Mouse (Mus musculus): Measurements from ENCODE around the gene Stra6. TPM values are rescaled to one million over a fixed set of nuclear protein-coding genes. Genes with fewer than 3 reads are reported as not detected.

Gene Stra6
- polyA plus RNA-seq, 1 experiment from 2014 or later, result 59.9 TPM

DNA sequence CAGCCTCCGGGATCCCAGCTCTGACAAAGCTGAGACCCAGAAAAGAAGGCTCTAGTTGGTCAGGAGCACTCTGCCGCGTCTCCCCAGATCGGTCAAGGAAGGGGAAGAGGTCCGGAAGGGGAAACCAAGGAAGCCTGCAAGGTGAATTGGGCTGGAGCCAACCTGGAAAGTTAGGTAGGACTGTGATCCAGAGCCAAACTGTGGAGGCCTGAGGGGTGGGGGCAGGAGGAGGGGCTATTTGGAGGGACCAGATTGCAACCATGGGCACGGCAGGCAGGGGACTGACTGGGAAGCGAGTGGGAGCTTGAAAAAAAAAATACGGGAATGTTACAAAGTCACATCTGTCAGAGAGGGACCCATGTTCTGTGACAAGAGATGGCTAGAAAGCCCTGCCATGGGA is 65.9 kb downstream of the Stra6 start:
- Histone ChIP-seq H3K4me3 (peak overlapping the region; percentile 49), H3K27me3 (ENCODE audit: low read depth, poor library complexity, severe bottlenecking) (peaks cover 35% of the 10 kb centered on the region), H3K9me3 (replicated peaks) (no peaks in the 10 kb centered on the region), H3K36me3 (no peaks in the 10 kb centered on the region), H3K27ac (peak overlapping the region; percentile 93), H3K4me1 (peaks cover 95% of the 10 kb centered on the region)
- WGBS, result 7% methylated on average over 8 of the region's 8 CpGs
- no peak for DNase-seq (ENCODE audit: low spot score)

DNA sequence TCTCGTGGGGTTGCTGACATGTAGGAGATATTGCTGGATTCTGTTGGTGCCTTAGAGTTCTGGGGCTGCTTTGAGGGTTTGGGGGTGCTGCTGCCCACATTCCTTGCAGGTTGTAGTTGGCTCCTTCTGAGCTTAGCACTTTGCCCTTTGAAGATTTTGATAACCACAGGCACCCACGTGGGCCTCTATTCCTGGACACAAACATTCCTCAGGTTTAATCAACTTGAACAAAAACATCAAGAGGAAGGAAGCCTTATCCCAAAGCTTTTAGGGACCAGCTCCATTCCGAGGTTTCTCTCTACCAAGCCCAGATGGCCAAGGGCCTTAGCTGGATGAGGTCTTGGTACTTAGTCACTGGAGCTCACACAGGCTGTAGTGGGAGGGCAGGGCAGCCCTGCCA is 67.3 kb downstream of the Stra6 start:
- WGBS, result 57% methylated on average over 3 of the region's 3 CpGs
- Histone ChIP-seq H3K27ac (peak overlapping the region; percentile 93), H3K27me3 (ENCODE audit: low read depth, poor library complexity, severe bottlenecking) (peaks cover 35% of the 10 kb centered on the region), H3K4me3 (peak overlapping the region; percentile 49; the same call in 1 of the 2 replicates), H3K36me3 (no peaks in the 10 kb centered on the region), H3K9me3 (replicated peaks) (no peaks in the 10 kb centered on the region), H3K4me1 (peaks cover 95% of the 10 kb centered on the region)
- no peak for DNase-seq (ENCODE audit: low spot score)

DNA sequence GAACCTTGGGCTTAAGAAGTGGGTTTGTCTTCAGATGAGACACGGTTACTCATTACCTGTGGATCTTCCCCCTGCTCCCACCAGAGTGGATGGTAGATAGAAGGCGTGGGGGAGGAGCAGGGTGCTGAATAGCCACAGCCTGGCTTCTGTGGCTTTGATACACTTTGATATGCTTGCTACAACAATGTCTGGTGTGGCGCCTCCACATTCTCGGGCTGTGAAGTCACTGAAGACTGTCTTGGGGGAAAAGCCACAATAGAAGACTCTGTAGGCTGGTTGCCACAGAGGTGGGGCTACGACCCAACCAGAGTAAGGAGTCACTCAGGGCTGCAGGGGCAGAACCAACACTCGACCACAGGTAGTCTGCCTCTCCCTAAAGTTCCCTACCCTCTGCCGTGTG is 68.1 kb downstream of the Stra6 start:
- peaks cover 38% of the 10 kb centered on the region for H3K27me3 ChIP-seq (ENCODE audit: low read depth, poor library complexity, severe bottlenecking)

DNA sequence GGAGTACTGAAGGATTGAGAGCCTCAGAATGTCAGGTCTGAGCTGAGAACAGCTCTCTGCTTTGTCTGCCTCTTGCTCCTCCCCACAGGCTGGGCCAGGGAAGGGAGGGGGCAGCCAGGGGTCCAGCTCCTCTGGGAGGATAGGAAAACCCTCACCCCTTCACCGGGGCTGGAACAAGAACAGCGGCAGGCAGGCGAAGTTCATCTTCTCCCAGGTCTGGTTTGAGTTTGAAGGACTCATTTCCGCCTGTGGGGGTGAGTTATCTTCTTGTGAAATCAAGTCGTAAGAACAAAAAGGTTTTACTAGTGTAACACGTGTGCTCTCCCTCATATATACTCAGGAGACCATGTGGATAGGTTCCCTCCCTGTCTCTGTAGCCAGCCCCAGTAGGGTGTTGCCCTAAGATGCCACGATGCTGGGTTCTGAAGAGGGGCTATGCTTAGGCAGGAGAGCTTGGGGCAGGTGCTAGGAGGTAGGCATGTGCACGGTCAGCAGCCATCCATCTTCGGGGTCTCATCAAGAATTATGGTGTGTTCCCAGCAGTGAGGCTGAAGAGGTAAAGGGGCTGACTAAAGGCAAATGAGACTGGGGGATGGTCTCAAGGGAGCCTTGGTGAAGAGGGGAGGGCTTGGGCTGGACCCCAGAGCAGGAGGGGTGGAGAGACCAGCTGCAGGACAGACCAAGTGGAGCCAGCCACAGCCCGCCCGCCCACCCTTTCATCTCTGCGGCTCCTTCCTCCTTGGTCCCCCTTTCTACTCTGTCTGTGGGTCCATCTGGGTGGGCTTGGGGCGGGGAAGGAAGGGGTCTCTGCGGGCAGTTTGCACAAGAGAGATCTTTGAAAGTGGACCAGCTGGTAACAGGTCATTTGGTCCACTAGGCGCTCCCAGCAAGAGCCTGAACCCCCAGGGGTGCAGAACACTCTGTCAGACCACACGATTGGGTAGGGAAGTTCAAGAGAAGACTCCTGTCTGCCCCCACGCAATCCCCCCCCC is 70.6 kb downstream of the Stra6 start:
- H3K4me1 ChIP-seq, result peaks cover 90% of the 10 kb centered on the region
- H3K9me3 ChIP-seq (replicated peaks), result no peaks in the 10 kb centered on the region
- H3K4me3 ChIP-seq, result peak overlapping the region; percentile 37
- H3K27ac ChIP-seq, result peak overlapping the region; percentile 87
- H3K36me3 ChIP-seq, result peaks cover 25% of the 10 kb centered on the region
- DNase-seq (ENCODE audit: low spot score), result peak; percentile 78
- peaks cover 46% of the 10 kb centered on the region for H3K27me3 ChIP-seq (ENCODE audit: low read depth, poor library complexity, severe bottlenecking)
- 4% methylated on average over 17 of the region's 17 CpGs for WGBS

More for the DNA sequence above, 68.1 kb downstream of the Stra6 start:
- H3K9me3 ChIP-seq (replicated peaks), result no peaks in the 10 kb centered on the region
- whole genome bisulfite sequencing, result 83% methylated on average over 7 of the region's 7 CpGs
- peaks cover 98% of the 10 kb centered on the region for H3K4me1 ChIP-seq
- H3K36me3 ChIP-seq, result 0 out of 2 replicates have a peak, but pooled peaks cover 2% of the 10 kb centered on the region
- H3K4me3 ChIP-seq, result no peak overlapping the region
- H3K27ac ChIP-seq, result peak overlapping the region; percentile 93
- DNase-seq (ENCODE audit: low spot score), result no peak

DNA sequence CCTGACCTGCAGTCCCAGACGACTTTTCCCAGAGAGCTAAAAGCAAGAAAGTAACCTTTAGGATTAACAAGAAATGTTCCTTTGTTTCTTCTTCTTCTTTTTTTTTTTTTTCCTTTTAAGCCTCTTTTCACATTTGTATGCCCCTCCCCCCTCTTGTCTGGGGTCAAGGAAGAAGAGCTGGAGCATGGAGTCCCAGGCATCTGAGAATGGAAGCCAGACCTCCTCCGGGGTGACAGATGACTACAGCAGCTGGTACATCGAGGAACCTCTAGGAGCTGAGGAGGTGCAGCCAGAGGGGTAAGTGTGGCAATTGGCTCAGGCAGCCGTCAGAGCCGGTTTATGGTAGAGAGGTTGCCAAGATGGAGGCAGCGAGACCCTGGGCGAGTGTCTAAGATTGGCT is 71.3 kb downstream of the Stra6 start:
- H3K4me3 ChIP-seq, result peak overlapping the region; percentile 37

DNA sequence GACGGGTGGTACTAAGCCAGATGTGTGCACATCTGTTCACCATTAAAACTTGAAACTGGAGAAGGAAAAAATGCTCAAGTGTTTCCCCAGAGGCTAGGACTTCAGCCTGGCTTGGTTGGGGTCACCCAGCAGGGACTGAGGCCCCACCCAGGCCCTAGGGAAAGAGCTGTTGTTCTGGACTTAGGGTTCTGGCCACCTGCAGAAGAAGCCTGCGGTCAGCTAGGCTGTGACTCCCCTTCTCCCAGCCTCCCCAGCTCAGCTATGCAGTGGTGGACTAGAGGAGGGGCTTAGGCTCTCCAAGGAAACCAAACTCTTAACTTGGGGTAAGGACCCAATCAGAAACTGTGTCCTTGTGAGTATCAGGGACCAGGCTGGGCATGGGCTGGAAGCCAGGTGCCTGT is 72.3 kb downstream of the Stra6 start:
- Histone ChIP-seq H3K9me3 (replicated peaks) (no peaks in the 10 kb centered on the region), H3K36me3 (peaks cover 42% of the 10 kb centered on the region), H3K4me3 (peak overlapping the region; percentile 37), H3K4me1 (peaks cover 85% of the 10 kb centered on the region), H3K27me3 (ENCODE audit: low read depth, poor library complexity, severe bottlenecking) (peaks cover 28% of the 10 kb centered on the region; the same call in 1 of the 2 replicates), H3K27ac (peak overlapping the region; percentile 87)
- peak; percentile 63 for DNase-seq (ENCODE audit: low spot score)
- 20% methylated on average over 2 of the region's 2 CpGs for WGBS

More for the DNA sequence above, 71.3 kb downstream of the Stra6 start:
- H3K27me3 ChIP-seq (ENCODE audit: low read depth, poor library complexity, severe bottlenecking), result peaks cover 38% of the 10 kb centered on the region
- H3K36me3 ChIP-seq, result peaks cover 32% of the 10 kb centered on the region
- DNase-seq (ENCODE audit: low spot score), result no peak
- H3K4me1 ChIP-seq, result peaks cover 89% of the 10 kb centered on the region
- no peaks in the 10 kb centered on the region for H3K9me3 ChIP-seq (replicated peaks)
- peak overlapping the region; percentile 87 for H3K27ac ChIP-seq
- WGBS, result 14% methylated on average over 7 of the region's 7 CpGs

DNA sequence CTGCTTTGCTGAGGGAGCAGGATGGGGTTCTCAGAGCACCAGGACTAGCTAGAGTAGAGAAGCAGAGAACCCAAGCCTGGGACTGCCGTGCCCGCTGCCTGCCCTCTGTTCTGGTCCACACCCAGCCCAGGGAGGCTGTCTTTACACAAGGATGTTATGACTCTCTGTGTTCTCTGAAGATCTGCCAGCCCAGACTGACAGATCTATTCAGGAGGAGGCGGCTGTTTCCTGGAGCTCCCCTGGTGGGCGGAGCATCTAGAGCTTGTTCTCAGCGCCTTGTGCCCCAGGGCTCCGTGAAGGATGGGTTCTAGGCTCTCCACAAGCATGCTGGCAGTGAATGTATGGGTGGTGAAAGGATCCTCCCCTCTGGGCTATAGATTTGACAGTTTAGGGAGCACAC is 76.4 kb downstream of the Stra6 start:
- Histone ChIP-seq H3K36me3 (peaks cover 71% of the 10 kb centered on the region), H3K27me3 (ENCODE audit: low read depth, poor library complexity, severe bottlenecking) (peaks cover 11% of the 10 kb centered on the region; the same call in 1 of the 2 replicates), H3K4me1 (peaks cover 69% of the 10 kb centered on the region), H3K4me3 (no peak overlapping the region), H3K9me3 (replicated peaks) (no peaks in the 10 kb centered on the region), H3K27ac (no peak overlapping the region)
- DNase-seq (ENCODE audit: low spot score), result no peak
- WGBS, result 53% methylated on average over 6 of the region's 6 CpGs

DNA sequence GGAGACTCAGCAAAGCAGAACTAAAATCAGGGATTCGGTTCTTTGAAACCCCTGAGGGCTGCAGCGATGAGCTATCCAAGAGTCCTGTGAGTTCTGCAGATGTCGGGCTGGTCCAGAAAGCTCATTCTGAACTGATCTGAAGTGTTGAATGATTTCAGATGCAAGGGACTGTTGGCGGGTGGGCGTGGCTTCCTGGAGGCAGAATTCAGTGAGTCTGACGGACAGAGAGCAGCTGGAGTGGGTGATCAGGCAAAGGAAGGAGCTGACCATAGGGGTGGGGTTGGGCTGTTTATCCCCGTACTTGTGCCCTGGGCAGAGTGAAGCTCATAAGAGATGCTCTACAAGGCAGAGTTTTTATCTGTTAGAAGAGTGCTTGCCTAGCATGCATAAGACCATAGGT is 79.8 kb downstream of the Stra6 start:
- WGBS, result 43% methylated on average over 7 of the region's 7 CpGs
- H3K36me3 ChIP-seq, result peaks cover 87% of the 10 kb centered on the region
- H3K9me3 ChIP-seq (replicated peaks), result no peaks in the 10 kb centered on the region
- peaks cover 61% of the 10 kb centered on the region for H3K4me1 ChIP-seq
- no peak overlapping the region for H3K4me3 ChIP-seq
- no peak overlapping the region for H3K27ac ChIP-seq
- no peaks in the 10 kb centered on the region for H3K27me3 ChIP-seq (ENCODE audit: low read depth, poor library complexity, severe bottlenecking)
- no peak for DNase-seq (ENCODE audit: low spot score)

DNA sequence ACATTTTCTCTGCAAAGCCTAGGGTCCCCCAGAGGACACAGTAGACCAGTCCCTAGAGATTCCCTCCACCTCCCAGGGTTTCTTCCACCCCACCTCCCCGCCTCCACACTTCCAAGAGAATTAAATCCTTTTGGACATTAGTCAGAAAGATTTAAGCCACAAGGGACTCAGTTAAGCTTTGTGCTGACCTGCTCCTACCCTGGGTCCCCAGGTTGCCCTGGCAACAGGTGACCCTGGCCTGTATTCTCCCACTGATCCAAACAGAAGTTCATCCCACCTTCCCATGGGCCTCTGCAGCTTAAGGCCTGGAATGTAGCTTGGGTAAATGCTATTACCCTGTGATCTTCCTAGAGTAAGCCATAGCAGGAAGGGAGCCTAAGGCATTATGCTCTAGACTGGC is 81.1 kb downstream of the Stra6 start:
- no peak for DNase-seq (ENCODE audit: low spot score)
- no peaks in the 10 kb centered on the region for H3K27me3 ChIP-seq (ENCODE audit: low read depth, poor library complexity, severe bottlenecking)
- 47% methylated on average over 1 of the region's 1 CpGs for WGBS
- no peaks in the 10 kb centered on the region for H3K9me3 ChIP-seq (replicated peaks)
- H3K36me3 ChIP-seq, result peaks cover 88% of the 10 kb centered on the region
- no peak overlapping the region for H3K4me3 ChIP-seq
- 0 out of 2 replicates have a peak overlapping the region, but pooled peaks have one; percentile 34 for H3K27ac ChIP-seq
- peaks cover 62% of the 10 kb centered on the region for H3K4me1 ChIP-seq

DNA sequence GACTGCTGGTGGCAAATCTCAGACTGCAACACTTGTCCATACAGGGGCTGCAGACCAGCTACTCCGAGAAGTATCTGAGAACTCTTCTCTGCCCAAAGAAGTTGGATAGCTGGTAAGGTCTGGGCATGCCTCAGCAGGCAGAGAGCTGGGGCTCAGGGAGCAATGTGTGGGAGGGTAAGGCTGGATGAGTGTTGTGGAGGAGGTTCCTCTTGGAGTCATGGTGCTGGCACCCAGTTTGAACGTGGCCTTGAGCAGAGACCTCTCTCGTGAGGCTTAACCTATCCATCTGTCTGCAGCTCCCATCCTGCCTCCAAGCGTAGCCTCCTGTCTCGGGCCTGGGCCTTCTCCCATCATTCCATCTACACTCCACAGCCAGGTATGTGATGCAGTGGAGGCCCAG is 81.8 kb downstream of the Stra6 start:
- no peaks in the 10 kb centered on the region for H3K27me3 ChIP-seq (ENCODE audit: low read depth, poor library complexity, severe bottlenecking)
- DNase-seq (ENCODE audit: low spot score), result no peak
- H3K36me3 ChIP-seq, result peaks cover 88% of the 10 kb centered on the region
- H3K9me3 ChIP-seq (replicated peaks), result no peaks in the 10 kb centered on the region
- WGBS, result 89% methylated on average over 5 of the region's 5 CpGs
- no peak overlapping the region for H3K4me3 ChIP-seq
- H3K27ac ChIP-seq, result 0 out of 2 replicates have a peak overlapping the region, but pooled peaks have one; percentile 34
- H3K4me1 ChIP-seq, result peaks cover 54% of the 10 kb centered on the region

DNA sequence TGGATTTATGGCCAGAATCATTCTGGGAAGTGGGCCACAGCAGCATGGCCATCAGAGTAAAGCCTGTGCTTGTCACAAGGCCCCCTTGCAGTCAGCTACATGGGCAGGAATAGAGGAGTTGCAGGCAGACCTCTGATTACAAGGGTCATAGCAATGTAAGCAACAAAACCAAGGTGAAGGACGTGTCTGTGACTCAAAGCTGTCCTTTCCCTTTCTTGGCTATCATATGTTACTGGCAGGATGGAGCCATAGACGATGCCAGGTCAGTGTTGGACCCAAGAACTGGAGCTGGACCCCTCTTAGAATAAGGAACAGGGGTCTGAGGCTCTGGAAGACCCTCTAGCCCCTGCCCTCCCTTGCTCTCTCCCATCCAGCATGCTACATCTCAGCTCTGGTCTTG is 85.2 kb downstream of the Stra6 start:
- H3K27ac ChIP-seq, result no peak overlapping the region
- no peaks in the 10 kb centered on the region for H3K27me3 ChIP-seq (ENCODE audit: low read depth, poor library complexity, severe bottlenecking)
- no peak overlapping the region for H3K4me3 ChIP-seq
- no peaks in the 10 kb centered on the region for H3K9me3 ChIP-seq (replicated peaks)
- H3K36me3 ChIP-seq, result peaks cover 97% of the 10 kb centered on the region
- peaks cover 49% of the 10 kb centered on the region for H3K4me1 ChIP-seq
- WGBS, result 69% methylated on average over 2 of the region's 2 CpGs
- no peak for DNase-seq (ENCODE audit: low spot score)

DNA sequence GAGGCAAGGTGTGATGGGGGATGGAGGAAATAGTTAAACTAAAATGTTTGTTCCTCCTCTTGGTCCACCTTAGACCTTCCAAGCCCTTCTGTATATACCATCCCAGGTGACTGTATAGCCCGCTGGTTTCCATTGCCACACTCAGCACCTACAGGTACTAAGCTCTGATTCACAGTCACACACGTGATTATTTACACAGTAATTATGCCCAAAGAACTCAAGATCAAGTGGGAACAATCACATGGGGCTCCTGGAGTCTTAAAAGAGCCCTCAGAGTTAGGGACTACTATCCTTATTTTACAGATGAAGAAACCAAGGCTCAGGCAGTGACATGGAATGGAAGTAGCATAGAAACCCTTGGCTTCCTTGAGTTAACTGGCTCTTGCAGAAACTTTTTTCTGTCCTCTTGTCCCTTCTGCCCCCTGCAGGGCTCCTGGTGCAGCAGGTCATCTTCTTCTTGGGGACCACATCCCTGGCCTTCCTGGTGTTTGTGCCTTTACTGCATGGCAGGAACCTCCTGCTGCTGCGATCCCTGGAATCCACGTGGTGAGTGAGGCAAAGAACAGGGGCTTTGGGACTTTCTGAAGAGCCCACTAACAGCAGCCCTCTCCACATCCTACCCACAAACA is 87.3 kb downstream of the Stra6 start:
- H3K27me3 ChIP-seq (ENCODE audit: low read depth, poor library complexity, severe bottlenecking), result no peaks in the 10 kb centered on the region
- DNase-seq (ENCODE audit: low spot score), result no peak
- peaks cover 39% of the 10 kb centered on the region for H3K4me1 ChIP-seq
- H3K9me3 ChIP-seq (replicated peaks), result no peaks in the 10 kb centered on the region
- no peak overlapping the region for H3K4me3 ChIP-seq
- 74% methylated on average over 4 of the region's 4 CpGs for WGBS
- peaks cover 96% of the 10 kb centered on the region for H3K36me3 ChIP-seq
- no peak overlapping the region for H3K27ac ChIP-seq

DNA sequence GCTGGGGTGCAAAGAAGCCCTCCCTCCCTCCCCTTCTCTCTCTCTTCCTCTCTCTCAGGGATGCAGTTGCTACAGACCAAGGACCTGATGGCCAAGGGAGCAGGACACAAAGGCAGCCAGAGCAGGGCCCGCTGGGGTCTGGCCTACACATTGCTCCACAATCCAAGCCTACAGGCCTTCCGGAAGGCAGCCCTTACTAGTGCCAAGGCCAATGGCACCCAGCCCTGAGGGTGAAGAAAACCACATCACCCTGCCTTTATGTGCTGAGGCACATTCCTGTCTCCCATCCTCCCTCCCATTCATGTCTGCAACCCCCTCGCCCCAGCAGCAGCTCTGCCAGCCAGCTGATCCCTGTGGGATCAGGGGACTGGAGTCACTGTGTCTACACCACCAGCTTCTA is 89.5 kb downstream of the Stra6 start:
- H3K27me3 ChIP-seq (ENCODE audit: low read depth, poor library complexity, severe bottlenecking), result no peaks in the 10 kb centered on the region
- no peaks in the 10 kb centered on the region for H3K9me3 ChIP-seq (replicated peaks)
- H3K27ac ChIP-seq, result peak overlapping the region; percentile 30; the same call in 1 of the 2 replicates
- no peak for DNase-seq (ENCODE audit: low spot score)
- H3K36me3 ChIP-seq, result peaks cover 74% of the 10 kb centered on the region
- 81% methylated on average over 3 of the region's 3 CpGs for WGBS
- peaks cover 44% of the 10 kb centered on the region for H3K4me1 ChIP-seq
- H3K4me3 ChIP-seq, result no peak overlapping the region
